8 mouse cellular contexts compared by ENCODE assay signal in genomic region chr19:4149283-4149682, GRCm38 (mm10). TPM values are rescaled to one million over a fixed set of nuclear protein-coding genes. Genes with fewer than 3 reads are reported as not detected.
DNase-seq lines count a peak whose midpoint lies in the region; ATAC-seq and TF ChIP-seq lines count a peak whose summit lies in the region.
"Had no signal": no experiment of that assay in that cellular context is flagged by ENCODE, and none has a peak within 500 bp of the region (broad histone marks: within the 10 kb centered on the region; RNA-seq: fewer than 3 reads in every experiment).

No protein-coding gene starts in this region.

- WGBS in forebrain, embryonic 12.5 days, result 89% methylated on average over 11 of the region's 11 CpGs
- WGBS in limb, embryonic 10.5 days, result 89% methylated on average over 11 of the region's 11 CpGs
- 86% methylated on average over 11 of the region's 11 CpGs for WGBS in olfactory bulb, adult 2 months

- TF ChIP-seq POLR2A in olfactory bulb, adult 2 months (IDR thresholded peaks at IDR 0.05; ENCODE audit: insufficient read depth, low read depth, low read length), result no peak

- peak overlapping the region; percentile 77 for H3K4me2 ChIP-seq in forebrain, embryonic 12.5 days

- no peak for DNase-seq in limb, embryonic 10.5 days (ENCODE audit: low spot score)
- DNase-seq in cerebellum, postnatal 14 days, result no peak
- no peak for DNase-seq in urinary bladder, postnatal 4 days (ENCODE audit: low spot score in 2 of 2)

- no peak for ATAC-seq in megakaryocyte, adult 5-6 weeks (ENCODE audit: poor library complexity, severe bottlenecking)
- no peak for ATAC-seq in forebrain, embryonic 12.5 days (ENCODE audit: low FRiP score)

- peaks cover 87% of the 10 kb centered on the region for H3K4me1 ChIP-seq in megakaryocyte, embryonic 14.5 days
- peaks cover 24% of the 10 kb centered on the region for H3K4me1 ChIP-seq in forebrain, embryonic 12.5 days
- H3K4me1 ChIP-seq in limb, embryonic 10.5 days, result peaks cover 44% of the 10 kb centered on the region
- peaks cover 32% of the 10 kb centered on the region for H3K4me1 ChIP-seq in olfactory bulb, adult 2 months (ENCODE audit: control insufficient read depth, insufficient read depth, low read length)

- H3K36me3 ChIP-seq in megakaryocyte, embryonic 14.5 days (replicated peaks; ENCODE audit: low read length), result peaks cover 56% of the 10 kb centered on the region
- H3K36me3 ChIP-seq in forebrain, embryonic 12.5 days (replicated peaks), result peaks cover 35% of the 10 kb centered on the region
- H3K36me3 ChIP-seq in limb, embryonic 10.5 days, result peaks cover 45% of the 10 kb centered on the region

- no peaks in the 10 kb centered on the region; the same call in 1 of the 2 replicates for H3K9me3 ChIP-seq in megakaryocyte, embryonic 14.5 days
- H3K9me3 ChIP-seq in forebrain, embryonic 12.5 days, result no peaks in the 10 kb centered on the region
- no peaks in the 10 kb centered on the region for H3K9me3 ChIP-seq in limb, embryonic 10.5 days (replicated peaks)

- no peak overlapping the region for H3K27ac ChIP-seq in forebrain, embryonic 12.5 days
- H3K27ac ChIP-seq in limb, embryonic 10.5 days, result peak overlapping the region; percentile 90; the same call in 1 of the 2 replicates
- no peak overlapping the region for H3K27ac ChIP-seq in olfactory bulb, adult 2 months (ENCODE audit: insufficient read depth, low read depth, low read length)

- H3K9ac ChIP-seq in forebrain, embryonic 12.5 days, result peak overlapping the region; percentile 92

- H3K27me3 ChIP-seq in megakaryocyte, embryonic 14.5 days (replicated peaks), result no peaks in the 10 kb centered on the region
- H3K27me3 ChIP-seq in forebrain, embryonic 12.5 days, result no peaks in the 10 kb centered on the region
- no peaks in the 10 kb centered on the region for H3K27me3 ChIP-seq in limb, embryonic 10.5 days (ENCODE audit: low read depth, poor library complexity, severe bottlenecking)

- no peak for TF ChIP-seq CTCF in olfactory bulb, adult 2 months (IDR thresholded peaks at IDR 0.05; ENCODE audit: insufficient read depth, low read depth, low read length)

- H3K4me3 ChIP-seq in megakaryocyte, embryonic 14.5 days (replicated peaks), result peak overlapping the region; percentile 92
- H3K4me3 ChIP-seq in forebrain, embryonic 12.5 days (replicated peaks), result peak overlapping the region; percentile 89
- peak overlapping the region; percentile 90 for H3K4me3 ChIP-seq in limb, embryonic 10.5 days
- peak overlapping the region; percentile 66 for H3K4me3 ChIP-seq in olfactory bulb, adult 2 months (ENCODE audit: insufficient read depth, low read depth, low read length)

RNA-seq across cellular contexts. Expression of gene Coro1b, which starts 0.9 kb away (rescaled TPM):
- 110 and 364 TPM in 2 replicates for polyA plus RNA-seq in megakaryocyte, embryonic 14.5 days (2012; ENCODE audit: insufficient read depth, low replicate concordance)
- 279 and 345 TPM in 2 replicates for total RNA-seq in megakaryocyte, adult 5-6 weeks (2015)
- 142 and 161 TPM in 2 replicates for total RNA-seq in megakaryocyte, adult 5-6 weeks (2017)
- 125 and 135 TPM in 2 replicates for polyA plus RNA-seq in forebrain, embryonic 12.5 days (2016; fragmentation: Nextera tagmentation; extraction: Ambion mirVana)
- 129 and 148 TPM in 2 replicates for polyA plus RNA-seq in limb, embryonic 10.5 days (2016; fragmentation: Nextera tagmentation; extraction: Ambion mirVana)
- not detected in 2 replicates for polyA plus RNA-seq in olfactory bulb, adult 2 months (2012; ENCODE audit: insufficient read depth, insufficient read length, low replicate concordance, missing spikeins)

RNA-seq across cellular contexts. Expression of gene Ptprcap, which starts 4.1 kb away (rescaled TPM):
- polyA plus RNA-seq in megakaryocyte, embryonic 14.5 days (2012; ENCODE audit: insufficient read depth, low replicate concordance), result 777 and 793 TPM in 2 replicates
- 30.5 and 42.1 TPM in 2 replicates for total RNA-seq in megakaryocyte, adult 5-6 weeks (2015)
- 43.9 and 44.8 TPM in 2 replicates for total RNA-seq in megakaryocyte, adult 5-6 weeks (2017)
- polyA plus RNA-seq in forebrain, embryonic 12.5 days (2016; fragmentation: Nextera tagmentation; extraction: Ambion mirVana), result 0.51 and 0.74 TPM in 2 replicates
- 0.93 and 1.4 TPM in 2 replicates for polyA plus RNA-seq in limb, embryonic 10.5 days (2016; fragmentation: Nextera tagmentation; extraction: Ambion mirVana)
- polyA plus RNA-seq in olfactory bulb, adult 2 months (2012; ENCODE audit: insufficient read depth, insufficient read length, low replicate concordance, missing spikeins), result 485 TPM in 1 of 2 replicates, not detected in the other

RNA-seq across cellular contexts. Expression of gene Cabp4, which starts 5.5 kb away (rescaled TPM):
- 0.51 and 1.2 TPM in 2 replicates for polyA plus RNA-seq in megakaryocyte, embryonic 14.5 days (2012; ENCODE audit: insufficient read depth, low replicate concordance)
- 0.14 and 0.22 TPM in 2 replicates for total RNA-seq in megakaryocyte, adult 5-6 weeks (2015)
- total RNA-seq in megakaryocyte, adult 5-6 weeks (2017), result not detected in 2 replicates
- 0.09 TPM in 2 replicates for polyA plus RNA-seq in forebrain, embryonic 12.5 days (2016; fragmentation: Nextera tagmentation; extraction: Ambion mirVana)
- polyA plus RNA-seq in limb, embryonic 10.5 days (2016; fragmentation: Nextera tagmentation; extraction: Ambion mirVana), result 0.15 TPM in 1 of 2 replicates, not detected in the other
- polyA plus RNA-seq in olfactory bulb, adult 2 months (2012; ENCODE audit: insufficient read depth, insufficient read length, low replicate concordance, missing spikeins), result not detected in 2 replicates
- total RNA-seq: megakaryocyte progenitor cell, adult 5-6 weeks had no signal

RNA-seq across cellular contexts. Expression of gene Gpr152, which starts 9.7 kb away (rescaled TPM):
- polyA plus RNA-seq in megakaryocyte, embryonic 14.5 days (2012; ENCODE audit: insufficient read depth, low replicate concordance), result not detected in 2 replicates
- not detected in 2 replicates for total RNA-seq in megakaryocyte, adult 5-6 weeks (2015)
- not detected in 2 replicates for total RNA-seq in megakaryocyte, adult 5-6 weeks (2017)
- polyA plus RNA-seq in forebrain, embryonic 12.5 days (2016; fragmentation: Nextera tagmentation; extraction: Ambion mirVana), result not detected in 2 replicates
- not detected in 2 replicates for polyA plus RNA-seq in limb, embryonic 10.5 days (2016; fragmentation: Nextera tagmentation; extraction: Ambion mirVana)
- polyA plus RNA-seq in olfactory bulb, adult 2 months (2012; ENCODE audit: insufficient read depth, insufficient read length, low replicate concordance, missing spikeins), result not detected in 2 replicates
- total RNA-seq: megakaryocyte progenitor cell, adult 5-6 weeks had no signal

RNA-seq across cellular contexts. Expression of gene Rps6kb2, which starts 13.9 kb away (rescaled TPM):
- 108 and 492 TPM in 2 replicates for polyA plus RNA-seq in megakaryocyte, embryonic 14.5 days (2012; ENCODE audit: insufficient read depth, low replicate concordance)
- total RNA-seq in megakaryocyte, adult 5-6 weeks (2015), result 21.0 and 26.7 TPM in 2 replicates
- 21.0 and 25.0 TPM in 2 replicates for total RNA-seq in megakaryocyte, adult 5-6 weeks (2017)
- 59.5 and 62.5 TPM in 2 replicates for polyA plus RNA-seq in forebrain, embryonic 12.5 days (2016; fragmentation: Nextera tagmentation; extraction: Ambion mirVana)
- polyA plus RNA-seq in limb, embryonic 10.5 days (2016; fragmentation: Nextera tagmentation; extraction: Ambion mirVana), result 58.3 and 66.0 TPM in 2 replicates
- not detected in 2 replicates for polyA plus RNA-seq in olfactory bulb, adult 2 months (2012; ENCODE audit: insufficient read depth, insufficient read length, low replicate concordance, missing spikeins)
